Mouse (Mus musculus) ES-E14 (cell line): ENCODE measurements around the gene Smc5. TPM values are rescaled to one million over a fixed set of nuclear protein-coding genes. Genes with fewer than 3 reads are reported as not detected.

ENCODE experiments used
- DNase-seq: peaks from one replicate; pipeline ENCODE4 v3.0.0-alpha.2; 2013; ENCODE audit warnings: low read depth, low spot score
- H3K27ac ChIP-seq: 2 replicates; pipeline ENCODE4 v1.5.1; 2012; ENCODE audit warnings: low read depth, mild to moderate bottlenecking, low read length, moderate library complexity, mixed read lengths; ENCODE audit not compliant: poor library complexity, insufficient read depth, severe bottlenecking
- H3K36me3 ChIP-seq: 2 replicates; pipeline ENCODE4 v1.6.1; 2012; ENCODE audit warnings: mild to moderate bottlenecking, low read length, moderate library complexity, mixed read lengths; ENCODE audit not compliant: control insufficient read depth, poor library complexity, insufficient read depth, severe bottlenecking
- H3K4me1 ChIP-seq, 2 experiments: fragments of 150-350 bp in 1 of 2; sonication (generic) in 1 of 2; 2 replicates each; pipeline ENCODE4 v1.6.1; 2012; ENCODE audit warnings: low read length in 2 of 2, mild to moderate bottlenecking in 1 of 2, mixed read lengths in 1 of 2; ENCODE audit not compliant: control insufficient read depth in 2 of 2, insufficient read depth in 2 of 2, poor library complexity in 1 of 2
- H3K4me3 ChIP-seq, 2 experiments: fragments of 150-350 bp in 1 of 2; sonication (generic) in 1 of 2; 2 replicates each; pipeline ENCODE4 v1.5.1; 2012; ENCODE audit warnings: low read length in 2 of 2, low read depth in 1 of 2, mild to moderate bottlenecking in 1 of 2, mixed read lengths in 1 of 2; ENCODE audit not compliant: insufficient read depth in 1 of 2, poor library complexity in 1 of 2, severe bottlenecking in 1 of 2
- H3K9ac ChIP-seq: 2 replicates; pipeline ENCODE4 v1.6.1; 2012; ENCODE audit warnings: low read depth, mild to moderate bottlenecking, low read length, mixed read lengths; ENCODE audit not compliant: poor library complexity, insufficient read depth, severe bottlenecking
- H3K9me3 ChIP-seq: fragments of 150-350 bp; sonication (generic); 2 replicates; pipeline ENCODE4 v1.6.1; 2012; ENCODE audit warnings: low read depth, mild to moderate bottlenecking, low read length; ENCODE audit not compliant: control insufficient read depth, insufficient read depth
- CHD2 ChIP-seq: IDR thresholded peaks from 2 replicates; pipeline ENCODE4 v1.6.1; 2014; ENCODE audit warnings: mild to moderate bottlenecking, low read depth, low read length, inconsistent platforms
- HCFC1 ChIP-seq: IDR thresholded peaks from 2 replicates; pipeline ENCODE4 v1.6.1; 2012; ENCODE audit warnings: low read length, inconsistent platforms, borderline replicate concordance; ENCODE audit not compliant: insufficient read depth
- MAFK ChIP-seq: IDR thresholded peaks from 2 replicates; pipeline ENCODE4 v1.6.1; 2014; ENCODE audit warnings: mild to moderate bottlenecking, low read depth, low read length, inconsistent platforms; ENCODE audit not compliant: insufficient read depth
- ZC3H11A ChIP-seq: IDR thresholded peaks from 2 replicates; pipeline ENCODE4 v1.6.1; 2012; ENCODE audit warnings: low read depth, mild to moderate bottlenecking, inconsistent platforms, low read length, borderline replicate concordance
- ZNF384 ChIP-seq: IDR thresholded peaks from 2 replicates; pipeline ENCODE4 v1.6.1; 2012; ENCODE audit warnings: low read depth, low read length, inconsistent platforms
- in situ Hi-C, 2 experiments: fragments of 600-800 bp; cut with MboI; formaldehyde crosslinking; loops; one replicate each; pipeline ENCODE4 v1.15.1; 2025; ENCODE audit warnings: low sequenced_read_pairs in 2 of 2, inconsistent platforms in 1 of 2; ENCODE audit not compliant: unreplicated experiment in 2 of 2
- total RNA-seq: library from RNA; depleted of rRNA; stranded (reverse); fragments of 300-350 nt; gene quantifications from 2 replicates; pipeline ENCODE4 v1.2.3, GENCODE M21; 2012

The Smc5 gene
- total RNA-seq, 1 experiment: 57.8 TPM

- Histone ChIP-seq H3K4me1 (no peaks in the 10 kb centered on the region), H3K9me3 (no peaks in the 10 kb centered on the region), H3K27ac (no peak overlapping the region), H3K36me3 (no peaks in the 10 kb centered on the region), H3K4me3 (no peak overlapping the region), H3K9ac (no peak overlapping the region)
- in situ Hi-C loops: no loop called here
- no peak for TF ChIP-seq MAFK
- no peak for DNase-seq
Observed at GRCm38 (mm10) chr19:23316851-23317250, 43.2 kb upstream of the Smc5 start.

- no peak overlapping the region for H3K4me3 ChIP-seq
- DNase-seq: no peak
- no peak overlapping the region for H3K9ac ChIP-seq
- in situ Hi-C loops: no loop called here
- no peaks in the 10 kb centered on the region for H3K36me3 ChIP-seq
- H3K27ac ChIP-seq: no peak overlapping the region
- no peaks in the 10 kb centered on the region for H3K4me1 ChIP-seq
- no peaks in the 10 kb centered on the region for H3K9me3 ChIP-seq
- TF ChIP-seq ZNF384: no peak
- TF ChIP-seq MAFK: no peak
- no peak for TF ChIP-seq HCFC1
- no peak for TF ChIP-seq ZC3H11A
- no peak for TF ChIP-seq CHD2
Observed at GRCm38 (mm10) chr19:23309979-23310378, 36.3 kb upstream of the Smc5 start.

GRCm38 (mm10) chr19:23306671-23307070 lies 33.0 kb upstream of the Smc5 start:
- Histone ChIP-seq H3K4me3 (no peak overlapping the region), H3K27ac (no peak overlapping the region), H3K4me1 (no peaks in the 10 kb centered on the region), H3K9me3 (no peaks in the 10 kb centered on the region), H3K36me3 (no peaks in the 10 kb centered on the region), H3K9ac (no peak overlapping the region)
- no peak for DNase-seq
- no peak for TF ChIP-seq HCFC1
- TF ChIP-seq MAFK: no peak
- no peak for TF ChIP-seq CHD2
- in situ Hi-C loops: no loop called here

- no peaks in the 10 kb centered on the region for H3K36me3 ChIP-seq
- no peaks in the 10 kb centered on the region for H3K4me1 ChIP-seq
- H3K27ac ChIP-seq: no peak overlapping the region
- no peak for TF ChIP-seq HCFC1
- no peak for TF ChIP-seq MAFK
- TF ChIP-seq ZNF384: no peak
- TF ChIP-seq CHD2: no peak
- no peak for TF ChIP-seq ZC3H11A
- H3K4me3 ChIP-seq: no peak overlapping the region
- no peak for DNase-seq
- no peaks in the 10 kb centered on the region for H3K9me3 ChIP-seq
- in situ Hi-C loops: no loop called here
- no peak overlapping the region for H3K9ac ChIP-seq
Observed at GRCm38 (mm10) chr19:23299987-23300386, 26.3 kb upstream of the Smc5 start.

- H3K27ac ChIP-seq: no peak overlapping the region
- in situ Hi-C loops: no loop called here
- no peak overlapping the region for H3K4me3 ChIP-seq
- no peaks in the 10 kb centered on the region for H3K4me1 ChIP-seq
- H3K36me3 ChIP-seq: no peaks in the 10 kb centered on the region
- no peak for DNase-seq
- TF ChIP-seq MAFK: no peak
- no peak for TF ChIP-seq CHD2
- no peak for TF ChIP-seq ZC3H11A
- no peak for TF ChIP-seq HCFC1
- no peak for TF ChIP-seq ZNF384
- no peaks in the 10 kb centered on the region for H3K9me3 ChIP-seq
- no peak overlapping the region for H3K9ac ChIP-seq
Observed at GRCm38 (mm10) chr19:23298917-23299316, 25.2 kb upstream of the Smc5 start.
